Mouse (Mus musculus): ENCODE results near the gene Nutm1. TPM values are rescaled to one million over a fixed set of nuclear protein-coding genes. Genes with fewer than 3 reads are reported as not detected.

Nutm1 gene
- polyA plus RNA-seq, 1 experiment from 2014 or later = not detected

- no peaks in the 10 kb centered on the region for H3K36me3 ChIP-seq (replicated peaks)
- DNase-seq (ENCODE audit: low spot score) = peak; percentile 9
- 7% methylated on average over 1 of the region's 1 CpGs for WGBS
- no peaks in the 10 kb centered on the region for H3K27me3 ChIP-seq (replicated peaks; ENCODE audit: low read depth, poor library complexity, severe bottlenecking)
- H3K9me3 ChIP-seq = no peaks in the 10 kb centered on the region
- no peak overlapping the region for H3K27ac ChIP-seq (replicated peaks)
- no peak overlapping the region for H3K4me3 ChIP-seq
- H3K4me1 ChIP-seq = no peaks in the 10 kb centered on the region
Observed at GRCm38 (mm10) chr2:112215977-112216376, 43.1 kb downstream of the Nutm1 start.

- WGBS = 90% methylated on average over 2 of the region's 2 CpGs
- DNase-seq (ENCODE audit: low spot score) = no peak
Observed at GRCm38 (mm10) chr2:112210699-112211098, 48.4 kb downstream of the Nutm1 start.

GRCm38 (mm10) chr2:112210142-112210541, 48.9 kb downstream of the Nutm1 start:
- no peak for DNase-seq (ENCODE audit: low spot score)
- WGBS = 79% methylated on average over 6 of the region's 6 CpGs
- Histone ChIP-seq H3K27ac (replicated peaks) (no peak overlapping the region), H3K27me3 (replicated peaks; ENCODE audit: low read depth, poor library complexity, severe bottlenecking) (no peaks in the 10 kb centered on the region), H3K4me1 (no peaks in the 10 kb centered on the region), H3K4me3 (no peak overlapping the region), H3K36me3 (replicated peaks) (no peaks in the 10 kb centered on the region), H3K9me3 (no peaks in the 10 kb centered on the region)

More at GRCm38 (mm10) chr2:112210699-112211098, 48.4 kb downstream of the Nutm1 start:
- H3K27ac ChIP-seq (replicated peaks) = no peak overlapping the region
- H3K36me3 ChIP-seq (replicated peaks) = no peaks in the 10 kb centered on the region
- no peaks in the 10 kb centered on the region for H3K27me3 ChIP-seq (replicated peaks; ENCODE audit: low read depth, poor library complexity, severe bottlenecking)
- H3K4me3 ChIP-seq = no peak overlapping the region
- no peaks in the 10 kb centered on the region for H3K4me1 ChIP-seq
- H3K9me3 ChIP-seq = no peaks in the 10 kb centered on the region

- Histone ChIP-seq H3K4me1 (no peaks in the 10 kb centered on the region), H3K27me3 (replicated peaks; ENCODE audit: low read depth, poor library complexity, severe bottlenecking) (no peaks in the 10 kb centered on the region), H3K4me3 (no peak overlapping the region), H3K36me3 (replicated peaks) (no peaks in the 10 kb centered on the region), H3K27ac (replicated peaks) (no peak overlapping the region), H3K9me3 (no peaks in the 10 kb centered on the region)
- no peak for DNase-seq (ENCODE audit: low spot score)
- 86% methylated on average over 6 of the region's 6 CpGs for WGBS
Observed at GRCm38 (mm10) chr2:112203056-112203455, 56.0 kb downstream of the Nutm1 start.

Other genes starting within 250 kb of the Nutm1 start
- gene Olfr1310, start 246.6 kb downstream of the Nutm1 start, polyA plus RNA-seq (2016; fragmentation: Nextera tagmentation; extraction: Ambion mirVana) = not detected in 2 replicates
- gene Olfr1311, start 234.9 kb downstream of the Nutm1 start, polyA plus RNA-seq (2016; fragmentation: Nextera tagmentation; extraction: Ambion mirVana) = not detected in 2 replicates
- gene Olfr1312, start 209.1 kb downstream of the Nutm1 start, polyA plus RNA-seq (2016; fragmentation: Nextera tagmentation; extraction: Ambion mirVana) = not detected in 2 replicates
- gene Olfr1313, start 181.4 kb downstream of the Nutm1 start, polyA plus RNA-seq (2016; fragmentation: Nextera tagmentation; extraction: Ambion mirVana) = not detected in 2 replicates
- not detected in 2 replicates for gene Olfr1314, start 162.5 kb downstream of the Nutm1 start, polyA plus RNA-seq (2016; fragmentation: Nextera tagmentation; extraction: Ambion mirVana)
- not detected in 2 replicates for gene Olfr1315-ps1, start 143.9 kb downstream of the Nutm1 start, polyA plus RNA-seq (2016; fragmentation: Nextera tagmentation; extraction: Ambion mirVana)
- gene Olfr1316, start 124.3 kb downstream of the Nutm1 start, polyA plus RNA-seq (2016; fragmentation: Nextera tagmentation; extraction: Ambion mirVana) = not detected in 2 replicates
- gene Olfr1317, start 119.0 kb downstream of the Nutm1 start, polyA plus RNA-seq (2016; fragmentation: Nextera tagmentation; extraction: Ambion mirVana) = not detected in 2 replicates
- not detected in 2 replicates for gene Olfr1318, start 105.1 kb downstream of the Nutm1 start, polyA plus RNA-seq (2016; fragmentation: Nextera tagmentation; extraction: Ambion mirVana)
- gene Lpcat4, start 19.8 kb downstream of the Nutm1 start, polyA plus RNA-seq (2016; fragmentation: Nextera tagmentation; extraction: Ambion mirVana) = 13.1 and 14.0 TPM in 2 replicates
- gene Nop10, start 2.6 kb upstream of the Nutm1 start, polyA plus RNA-seq (2016; fragmentation: Nextera tagmentation; extraction: Ambion mirVana) = 220 and 238 TPM in 2 replicates
- 8.2 and 9.7 TPM in 2 replicates for gene Slc12a6, start 6.5 kb upstream of the Nutm1 start, polyA plus RNA-seq (2016; fragmentation: Nextera tagmentation; extraction: Ambion mirVana)
- not detected in 2 replicates for gene Gm21985, start 7.0 kb upstream of the Nutm1 start, polyA plus RNA-seq (2016; fragmentation: Nextera tagmentation; extraction: Ambion mirVana)
- gene Emc4, start 108.7 kb upstream of the Nutm1 start, polyA plus RNA-seq (2016; fragmentation: Nextera tagmentation; extraction: Ambion mirVana) = 112 and 113 TPM in 2 replicates
- gene Katnbl1, start 119.9 kb upstream of the Nutm1 start, polyA plus RNA-seq (2016; fragmentation: Nextera tagmentation; extraction: Ambion mirVana) = 43.6 and 44.2 TPM in 2 replicates
- 10.0 and 10.8 TPM in 2 replicates for gene Emc7, start 195.7 kb upstream of the Nutm1 start, polyA plus RNA-seq (2016; fragmentation: Nextera tagmentation; extraction: Ambion mirVana)
- gene Chrm5, start 221.5 kb upstream of the Nutm1 start, polyA plus RNA-seq (2016; fragmentation: Nextera tagmentation; extraction: Ambion mirVana) = not detected in 2 replicates
- gene Aven, start 233.7 kb upstream of the Nutm1 start, polyA plus RNA-seq (2016; fragmentation: Nextera tagmentation; extraction: Ambion mirVana) = 8.1 TPM in 2 replicates

Measured in embryonic facial prominence, embryonic 10.5 days (tissue).